Mouse (Mus musculus): Measurements from ENCODE around the gene Tmem221.
A peak's percentile ranks its signal among the peaks of the same experiment; 100 is the strongest.

Gene Tmem221

DNA sequence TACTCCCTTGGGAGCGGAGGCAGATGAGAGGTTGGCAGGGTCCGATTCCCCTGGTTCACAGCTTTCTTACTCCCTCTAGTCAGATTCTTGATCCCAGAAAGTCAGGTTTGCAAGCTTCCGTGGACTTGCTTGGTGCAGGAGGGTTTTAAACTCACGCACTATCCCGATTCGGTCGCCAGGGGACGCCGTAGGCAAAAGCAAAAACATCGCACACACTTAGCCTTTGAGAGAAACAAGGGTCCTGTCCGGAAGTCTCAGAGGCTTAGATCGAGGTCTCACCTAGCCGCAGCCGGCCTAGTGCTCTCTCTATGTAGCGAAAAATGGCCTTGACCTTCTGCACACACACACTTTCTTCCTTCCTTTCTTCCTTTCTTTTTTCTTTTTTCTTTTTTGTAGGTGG is 2.7 kb upstream of the Tmem221 start:
- no peaks in the 10 kb centered on the region for H3K36me3 ChIP-seq (ENCODE audit: insufficient read depth, low read length)
- TF ChIP-seq CTCF (conservative IDR thresholded peaks at IDR 0.05; ENCODE audit: low read length) (peak; percentile 61), POU5F1 (IDR thresholded peaks at IDR 0.05; ENCODE audit: borderline replicate concordance, low read length) (no peak), NANOG (IDR thresholded peaks at IDR 0.05; ENCODE audit: borderline replicate concordance, low read length) (no peak)
- peaks cover 7% of the 10 kb centered on the region for H3K9me3 ChIP-seq (ENCODE audit: low read length)
- H3K4me3 ChIP-seq (replicated peaks; ENCODE audit: low read length): no peak overlapping the region
- H3K4me1 ChIP-seq (replicated peaks; ENCODE audit: low read depth, low read length): peaks cover 39% of the 10 kb centered on the region
- peaks cover 77% of the 10 kb centered on the region for H3K27me3 ChIP-seq (ENCODE audit: insufficient read depth, low read length)

- peaks cover 33% of the 10 kb centered on the region for H3K4me1 ChIP-seq (replicated peaks; ENCODE audit: low read depth, low read length)
- H3K9me3 ChIP-seq (ENCODE audit: low read length): peaks cover 7% of the 10 kb centered on the region
- H3K36me3 ChIP-seq (ENCODE audit: insufficient read depth, low read length): no peaks in the 10 kb centered on the region
- no peak overlapping the region for H3K4me3 ChIP-seq (replicated peaks; ENCODE audit: low read length)
- TF ChIP-seq POU5F1 (IDR thresholded peaks at IDR 0.05; ENCODE audit: borderline replicate concordance, low read length) (no peak), NANOG (IDR thresholded peaks at IDR 0.05; ENCODE audit: borderline replicate concordance, low read length) (no peak), CTCF (conservative IDR thresholded peaks at IDR 0.05; ENCODE audit: low read length) (no peak)
- H3K27me3 ChIP-seq (ENCODE audit: insufficient read depth, low read length): peaks cover 77% of the 10 kb centered on the region
Observed at GRCm38 (mm10) chr8:71560765-71561164, 2.1 kb upstream of the Tmem221 start.

- Histone ChIP-seq H3K4me1 (replicated peaks; ENCODE audit: low read depth, low read length) (peaks cover 29% of the 10 kb centered on the region), H3K4me3 (replicated peaks; ENCODE audit: low read length) (no peak overlapping the region), H3K9me3 (ENCODE audit: low read length) (peaks cover 7% of the 10 kb centered on the region), H3K36me3 (ENCODE audit: insufficient read depth, low read length) (no peaks in the 10 kb centered on the region), H3K27me3 (ENCODE audit: insufficient read depth, low read length) (peaks cover 80% of the 10 kb centered on the region)
- TF ChIP-seq POU5F1 (IDR thresholded peaks at IDR 0.05; ENCODE audit: borderline replicate concordance, low read length) (no peak), NANOG (IDR thresholded peaks at IDR 0.05; ENCODE audit: borderline replicate concordance, low read length) (no peak), CTCF (conservative IDR thresholded peaks at IDR 0.05; ENCODE audit: low read length) (no peak)
Observed at GRCm38 (mm10) chr8:71560071-71560470, 1.4 kb upstream of the Tmem221 start.

DNA sequence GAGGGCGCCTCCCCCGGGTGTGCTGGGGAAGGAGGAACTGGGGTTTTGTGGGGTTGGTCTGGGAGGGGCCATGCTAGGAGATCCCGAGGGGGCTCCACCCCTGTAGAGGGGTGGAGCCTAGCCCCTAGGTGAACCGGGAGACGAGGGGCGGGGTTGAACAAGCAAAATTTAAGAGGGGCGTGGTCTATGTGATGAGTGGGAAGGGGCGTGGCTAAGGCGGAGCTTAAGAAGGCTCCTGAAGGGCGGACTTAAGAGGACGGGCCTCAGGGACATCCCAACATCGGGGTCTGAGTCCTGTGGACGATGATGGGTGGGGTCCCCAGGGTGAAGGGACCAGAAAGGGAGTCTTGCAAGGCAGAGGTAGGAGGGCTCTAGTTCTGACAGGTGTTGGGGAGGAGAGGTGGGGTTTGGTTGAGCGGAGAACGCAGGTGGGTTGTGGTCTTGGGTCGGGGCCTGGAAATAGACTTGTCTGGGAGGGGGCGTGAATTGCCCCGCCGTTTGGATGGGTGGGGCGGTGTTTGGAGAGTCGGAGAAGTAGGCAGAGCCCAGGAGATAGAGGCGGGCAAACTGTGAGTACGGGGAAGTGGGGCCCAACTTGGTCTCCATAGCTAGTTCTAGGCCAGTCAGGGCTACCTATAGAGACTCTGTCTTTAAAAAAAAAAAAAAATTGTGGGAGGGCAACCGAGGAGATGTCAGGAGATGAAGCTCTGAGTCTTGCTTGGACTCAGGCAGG is 453 bp upstream of the Tmem221 start:
- H3K36me3 ChIP-seq (ENCODE audit: insufficient read depth, low read length): no peaks in the 10 kb centered on the region
- H3K4me3 ChIP-seq (replicated peaks; ENCODE audit: low read length): peak overlapping the region; percentile 85
- peaks cover 77% of the 10 kb centered on the region for H3K27me3 ChIP-seq (ENCODE audit: insufficient read depth, low read length)
- peaks cover 37% of the 10 kb centered on the region for H3K4me1 ChIP-seq (replicated peaks; ENCODE audit: low read depth, low read length)
- TF ChIP-seq CTCF (conservative IDR thresholded peaks at IDR 0.05; ENCODE audit: low read length): no peak
- peaks cover 4% of the 10 kb centered on the region for H3K9me3 ChIP-seq (ENCODE audit: low read length)

GRCm38 (mm10) chr8:71554644-71555043 is 4.0 kb downstream of the Tmem221 start:
- Histone ChIP-seq H3K27me3 (ENCODE audit: insufficient read depth, low read length) (peaks cover 48% of the 10 kb centered on the region), H3K4me1 (replicated peaks; ENCODE audit: low read depth, low read length) (peaks cover 30% of the 10 kb centered on the region), H3K4me3 (replicated peaks; ENCODE audit: low read length) (no peak overlapping the region), H3K36me3 (ENCODE audit: insufficient read depth, low read length) (no peaks in the 10 kb centered on the region), H3K9me3 (ENCODE audit: low read length) (no peaks in the 10 kb centered on the region)
- no peak for TF ChIP-seq NANOG (IDR thresholded peaks at IDR 0.05; ENCODE audit: borderline replicate concordance, low read length)

DNA sequence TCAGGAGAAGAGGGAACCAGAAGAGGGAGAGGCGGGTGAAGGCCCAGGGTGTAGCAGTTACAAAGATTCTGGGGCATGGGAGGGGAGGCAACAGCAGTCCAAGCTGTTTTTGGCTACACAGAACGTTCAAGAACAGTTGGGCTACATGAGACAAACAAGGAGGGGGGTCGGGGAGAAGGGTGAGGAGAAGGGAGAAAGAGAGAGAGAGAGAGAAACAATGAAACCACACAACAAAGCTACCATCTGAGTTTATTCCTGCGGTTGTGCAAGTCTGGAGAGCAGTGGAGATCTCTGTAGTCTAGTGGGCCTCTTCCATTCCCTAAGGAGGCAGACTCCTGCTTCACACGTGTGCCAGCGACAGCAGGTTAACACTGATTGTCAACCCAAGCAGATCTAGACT is 4.7 kb downstream of the Tmem221 start:
- H3K4me1 ChIP-seq (replicated peaks; ENCODE audit: low read depth, low read length): peaks cover 25% of the 10 kb centered on the region
- H3K9me3 ChIP-seq (ENCODE audit: low read length): no peaks in the 10 kb centered on the region
- TF ChIP-seq NANOG (IDR thresholded peaks at IDR 0.05; ENCODE audit: borderline replicate concordance, low read length) (no peak), POU5F1 (IDR thresholded peaks at IDR 0.05; ENCODE audit: borderline replicate concordance, low read length) (no peak), CTCF (conservative IDR thresholded peaks at IDR 0.05; ENCODE audit: low read length) (no peak)
- H3K36me3 ChIP-seq (ENCODE audit: insufficient read depth, low read length): no peaks in the 10 kb centered on the region
- H3K4me3 ChIP-seq (replicated peaks; ENCODE audit: low read length): no peak overlapping the region
- H3K27me3 ChIP-seq (ENCODE audit: insufficient read depth, low read length): peaks cover 48% of the 10 kb centered on the region

GRCm38 (mm10) chr8:71552770-71553169 is 5.9 kb downstream of the Tmem221 start:
- Histone ChIP-seq H3K4me3 (replicated peaks; ENCODE audit: low read length) (no peak overlapping the region), H3K27me3 (ENCODE audit: insufficient read depth, low read length) (peaks cover 38% of the 10 kb centered on the region), H3K36me3 (ENCODE audit: insufficient read depth, low read length) (peaks cover 10% of the 10 kb centered on the region), H3K4me1 (replicated peaks; ENCODE audit: low read depth, low read length) (peaks cover 23% of the 10 kb centered on the region), H3K9me3 (ENCODE audit: low read length) (no peaks in the 10 kb centered on the region)
- no peak for TF ChIP-seq CTCF (conservative IDR thresholded peaks at IDR 0.05; ENCODE audit: low read length)
- no peak for TF ChIP-seq POU5F1 (IDR thresholded peaks at IDR 0.05; ENCODE audit: borderline replicate concordance, low read length)
- TF ChIP-seq NANOG (IDR thresholded peaks at IDR 0.05; ENCODE audit: borderline replicate concordance, low read length): no peak

- Histone ChIP-seq H3K4me1 (replicated peaks; ENCODE audit: low read depth, low read length) (peaks cover 26% of the 10 kb centered on the region), H3K9me3 (ENCODE audit: low read length) (no peaks in the 10 kb centered on the region), H3K36me3 (ENCODE audit: insufficient read depth, low read length) (peaks cover 29% of the 10 kb centered on the region), H3K4me3 (replicated peaks; ENCODE audit: low read length) (no peak overlapping the region), H3K27me3 (ENCODE audit: insufficient read depth, low read length) (peaks cover 18% of the 10 kb centered on the region)
- TF ChIP-seq CTCF (conservative IDR thresholded peaks at IDR 0.05; ENCODE audit: low read length) (no peak), NANOG (IDR thresholded peaks at IDR 0.05; ENCODE audit: borderline replicate concordance, low read length) (no peak), POU5F1 (IDR thresholded peaks at IDR 0.05; ENCODE audit: borderline replicate concordance, low read length) (no peak)
Observed at GRCm38 (mm10) chr8:71550754-71551153, 7.9 kb downstream of the Tmem221 start.

DNA sequence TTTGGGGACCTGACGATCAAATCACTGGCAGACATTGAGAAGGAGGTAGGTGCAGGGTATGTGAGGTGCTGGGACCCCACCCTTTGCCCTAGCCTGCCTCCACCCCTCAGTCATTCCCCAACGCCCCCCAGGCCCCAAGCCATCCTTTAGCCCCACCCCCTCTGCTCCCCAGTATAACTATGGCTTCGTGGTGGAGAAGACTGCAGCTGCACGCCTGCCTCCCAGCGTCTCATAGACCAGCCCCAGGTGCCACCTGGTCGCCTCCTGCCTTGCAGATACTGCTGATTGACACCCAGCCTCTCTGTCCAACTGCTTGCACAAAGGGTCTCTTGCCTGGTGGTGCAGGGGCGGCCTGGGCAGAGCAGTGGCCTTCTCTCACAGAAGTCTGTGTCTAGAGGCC is 11.1 kb downstream of the Tmem221 start:
- Histone ChIP-seq H3K36me3 (ENCODE audit: insufficient read depth, low read length) (peaks cover 40% of the 10 kb centered on the region), H3K27me3 (ENCODE audit: insufficient read depth, low read length) (0 out of 2 replicates have a peak, but pooled peaks cover under 1% of the 10 kb centered on the region), H3K4me1 (replicated peaks; ENCODE audit: low read depth, low read length) (peaks cover 25% of the 10 kb centered on the region), H3K9me3 (ENCODE audit: low read length) (no peaks in the 10 kb centered on the region), H3K4me3 (replicated peaks; ENCODE audit: low read length) (no peak overlapping the region)
- TF ChIP-seq NANOG (IDR thresholded peaks at IDR 0.05; ENCODE audit: borderline replicate concordance, low read length): no peak
- TF ChIP-seq CTCF (conservative IDR thresholded peaks at IDR 0.05; ENCODE audit: low read length): no peak
- TF ChIP-seq POU5F1 (IDR thresholded peaks at IDR 0.05; ENCODE audit: borderline replicate concordance, low read length): no peak
